Mouse (Mus musculus): ENCODE measurements around the gene Prss57.

DNA sequence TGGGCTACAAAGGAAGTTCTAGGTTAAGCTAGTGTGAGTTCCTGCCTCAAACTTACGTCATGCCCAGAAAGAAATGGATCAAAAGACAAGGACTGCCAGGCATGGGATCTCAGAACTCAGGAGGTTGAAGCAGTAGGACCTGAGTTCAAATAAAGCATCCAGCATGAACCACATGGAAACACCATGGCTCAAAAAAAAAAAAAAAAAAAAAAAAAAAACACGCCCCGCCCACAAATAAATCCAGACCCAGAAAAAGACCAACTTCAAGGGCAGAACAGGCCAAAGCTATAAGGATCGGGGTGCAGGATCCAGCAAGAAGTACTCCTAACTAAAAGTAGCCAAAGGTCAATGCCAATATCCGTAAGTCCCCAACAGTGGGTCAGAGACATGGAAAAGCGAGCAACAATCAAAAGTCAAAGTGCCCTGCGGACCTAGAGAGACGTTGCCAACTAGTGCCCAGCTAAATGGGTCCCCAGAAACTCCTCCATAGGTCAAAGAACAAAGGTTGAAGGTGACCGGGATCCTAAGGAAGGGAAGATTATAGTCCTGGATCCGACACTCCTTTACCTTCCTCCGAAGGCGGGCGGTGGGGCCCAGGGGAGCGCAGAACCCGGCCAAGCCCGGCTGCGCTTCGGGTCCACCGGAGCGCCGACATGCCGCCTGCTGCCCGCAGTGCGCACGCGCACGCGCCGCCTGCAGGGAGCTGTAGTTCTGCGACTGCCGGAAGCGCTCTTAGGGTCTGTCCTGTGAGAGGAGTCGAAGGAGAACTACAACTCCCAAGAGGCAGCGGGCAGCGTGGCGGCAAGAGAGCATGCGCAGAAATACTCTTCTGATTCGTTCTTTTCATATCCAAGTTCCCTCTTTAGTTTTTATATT is 44.6 kb downstream of the Prss57 start, which contains the start of gene Polrmt:
- TF ChIP-seq POLR2A (IDR thresholded peaks at IDR 0.05; ENCODE audit: borderline replicate concordance, extremely low read depth, insufficient read depth, insufficient read length, poor library complexity, severe bottlenecking): peak; percentile 90
- peak; percentile 40; the same call in 1 of the 2 replicates for TF ChIP-seq CTCF (IDR thresholded peaks at IDR 0.05; ENCODE audit: borderline replicate concordance, extremely low read depth, insufficient read depth, insufficient read length)

Measured in brain, embryonic 14.5 days (tissue).